Mouse (Mus musculus): ENCODE measurements around the gene Josd1. TPM values are rescaled to one million over a fixed set of nuclear protein-coding genes. Genes with fewer than 3 reads are reported as not detected.

Josd1 gene
- polyA plus RNA-seq, 1 experiment from 2014 or later: 9.4 TPM

- Histone ChIP-seq H3K4me3 (ENCODE audit: low read depth, low read length) (peak overlapping the region; percentile 71), H3K27me3 (replicated peaks; ENCODE audit: control insufficient read depth, insufficient read depth, low read length) (no peaks in the 10 kb centered on the region), H3K4me2 (replicated peaks; ENCODE audit: low read depth) (peak overlapping the region; percentile 97), H3K4me1 (replicated peaks; ENCODE audit: control insufficient read depth, insufficient read depth, low read length) (no peaks in the 10 kb centered on the region), H3K9me3 (ENCODE audit: control insufficient read depth) (no peaks in the 10 kb centered on the region), H3K27ac (ENCODE audit: low read depth, low read length) (peak overlapping the region; percentile 87), H3K36me3 (ENCODE audit: control insufficient read depth, insufficient read depth) (peaks cover 8% of the 10 kb centered on the region; the same call in 1 of the 2 replicates), H3K9ac (ENCODE audit: low read depth, low read length) (peak overlapping the region; percentile 80)
- peak; percentile 72 for TF ChIP-seq CTCF (IDR thresholded peaks at IDR 0.05; ENCODE audit: low read depth)
- ATAC-seq: peak; percentile 1; the same call in 1 of the 2 replicates
- 2% methylated on average over 16 of the region's 16 CpGs for WGBS
These were observed 29.7 kb downstream of the Josd1 start for GRCm38 (mm10) chr15:79657837-79658530.

- no peak overlapping the region for H3K27ac ChIP-seq (ENCODE audit: low read depth, low read length)
- TF ChIP-seq CTCF (IDR thresholded peaks at IDR 0.05; ENCODE audit: low read depth): no peak
- ATAC-seq: no peak
- H3K27me3 ChIP-seq (replicated peaks; ENCODE audit: control insufficient read depth, insufficient read depth, low read length): no peaks in the 10 kb centered on the region
- H3K9ac ChIP-seq (ENCODE audit: low read depth, low read length): no peak overlapping the region
- H3K4me1 ChIP-seq (replicated peaks; ENCODE audit: control insufficient read depth, insufficient read depth, low read length): no peaks in the 10 kb centered on the region
- no peak overlapping the region for H3K4me3 ChIP-seq (ENCODE audit: low read depth, low read length)
- H3K36me3 ChIP-seq (ENCODE audit: control insufficient read depth, insufficient read depth): no peaks in the 10 kb centered on the region
- 83% methylated on average over 14 of the region's 14 CpGs for WGBS
- no peaks in the 10 kb centered on the region for H3K9me3 ChIP-seq (ENCODE audit: control insufficient read depth)
- H3K4me2 ChIP-seq (replicated peaks; ENCODE audit: low read depth): no peak overlapping the region
These were observed 31.3 kb downstream of the Josd1 start for GRCm38 (mm10) chr15:79656451-79656850.

GRCm38 (mm10) chr15:79651481-79651880 lies 36.2 kb downstream of the Josd1 start:
- H3K4me2 ChIP-seq (replicated peaks; ENCODE audit: low read depth): no peak overlapping the region
- no peaks in the 10 kb centered on the region for H3K27me3 ChIP-seq (replicated peaks; ENCODE audit: control insufficient read depth, insufficient read depth, low read length)
- H3K27ac ChIP-seq (ENCODE audit: low read depth, low read length): no peak overlapping the region
- no peak for ATAC-seq
- H3K4me1 ChIP-seq (replicated peaks; ENCODE audit: control insufficient read depth, insufficient read depth, low read length): no peaks in the 10 kb centered on the region
- H3K9ac ChIP-seq (ENCODE audit: low read depth, low read length): no peak overlapping the region
- H3K4me3 ChIP-seq (ENCODE audit: low read depth, low read length): no peak overlapping the region
- H3K36me3 ChIP-seq (ENCODE audit: control insufficient read depth, insufficient read depth): no peaks in the 10 kb centered on the region
- WGBS: 73% methylated on average over 4 of the region's 4 CpGs
- TF ChIP-seq CTCF (IDR thresholded peaks at IDR 0.05; ENCODE audit: low read depth): peak; percentile 63
- no peaks in the 10 kb centered on the region for H3K9me3 ChIP-seq (ENCODE audit: control insufficient read depth)

- Histone ChIP-seq H3K9me3 (ENCODE audit: control insufficient read depth) (no peaks in the 10 kb centered on the region), H3K27me3 (replicated peaks; ENCODE audit: control insufficient read depth, insufficient read depth, low read length) (no peaks in the 10 kb centered on the region), H3K27ac (ENCODE audit: low read depth, low read length) (no peak overlapping the region), H3K36me3 (ENCODE audit: control insufficient read depth, insufficient read depth) (no peaks in the 10 kb centered on the region), H3K9ac (ENCODE audit: low read depth, low read length) (no peak overlapping the region), H3K4me1 (replicated peaks; ENCODE audit: control insufficient read depth, insufficient read depth, low read length) (no peaks in the 10 kb centered on the region), H3K4me3 (ENCODE audit: low read depth, low read length) (no peak overlapping the region), H3K4me2 (replicated peaks; ENCODE audit: low read depth) (no peak overlapping the region)
- TF ChIP-seq CTCF (IDR thresholded peaks at IDR 0.05; ENCODE audit: low read depth): peak; percentile 75
- ATAC-seq: no peak
These were observed 37.1 kb downstream of the Josd1 start for GRCm38 (mm10) chr15:79650569-79650968.

GRCm38 (mm10) chr15:79648130-79648529 lies 39.6 kb downstream of the Josd1 start:
- Histone ChIP-seq H3K4me3 (ENCODE audit: low read depth, low read length) (no peak overlapping the region), H3K27ac (ENCODE audit: low read depth, low read length) (no peak overlapping the region), H3K4me1 (replicated peaks; ENCODE audit: control insufficient read depth, insufficient read depth, low read length) (no peaks in the 10 kb centered on the region), H3K4me2 (replicated peaks; ENCODE audit: low read depth) (no peak overlapping the region), H3K27me3 (replicated peaks; ENCODE audit: control insufficient read depth, insufficient read depth, low read length) (no peaks in the 10 kb centered on the region), H3K9me3 (ENCODE audit: control insufficient read depth) (no peaks in the 10 kb centered on the region), H3K36me3 (ENCODE audit: control insufficient read depth, insufficient read depth) (no peaks in the 10 kb centered on the region), H3K9ac (ENCODE audit: low read depth, low read length) (no peak overlapping the region)
- 89% methylated on average over 12 of the region's 12 CpGs for WGBS
- no peak for ATAC-seq
- TF ChIP-seq CTCF (IDR thresholded peaks at IDR 0.05; ENCODE audit: low read depth): no peak

GRCm38 (mm10) chr15:79645483-79645882 lies 42.2 kb downstream of the Josd1 start:
- Histone ChIP-seq H3K4me3 (ENCODE audit: low read depth, low read length) (no peak overlapping the region), H3K4me2 (replicated peaks; ENCODE audit: low read depth) (no peak overlapping the region), H3K9me3 (ENCODE audit: control insufficient read depth) (no peaks in the 10 kb centered on the region), H3K36me3 (ENCODE audit: control insufficient read depth, insufficient read depth) (no peaks in the 10 kb centered on the region), H3K4me1 (replicated peaks; ENCODE audit: control insufficient read depth, insufficient read depth, low read length) (no peaks in the 10 kb centered on the region), H3K27ac (ENCODE audit: low read depth, low read length) (no peak overlapping the region), H3K27me3 (replicated peaks; ENCODE audit: control insufficient read depth, insufficient read depth, low read length) (no peaks in the 10 kb centered on the region), H3K9ac (ENCODE audit: low read depth, low read length) (no peak overlapping the region)
- no peak for TF ChIP-seq CTCF (IDR thresholded peaks at IDR 0.05; ENCODE audit: low read depth)
- 69% methylated on average over 2 of the region's 2 CpGs for WGBS
- ATAC-seq: no peak
